Mouse (Mus musculus): Measurements from ENCODE around the gene Bptf.

DNA sequence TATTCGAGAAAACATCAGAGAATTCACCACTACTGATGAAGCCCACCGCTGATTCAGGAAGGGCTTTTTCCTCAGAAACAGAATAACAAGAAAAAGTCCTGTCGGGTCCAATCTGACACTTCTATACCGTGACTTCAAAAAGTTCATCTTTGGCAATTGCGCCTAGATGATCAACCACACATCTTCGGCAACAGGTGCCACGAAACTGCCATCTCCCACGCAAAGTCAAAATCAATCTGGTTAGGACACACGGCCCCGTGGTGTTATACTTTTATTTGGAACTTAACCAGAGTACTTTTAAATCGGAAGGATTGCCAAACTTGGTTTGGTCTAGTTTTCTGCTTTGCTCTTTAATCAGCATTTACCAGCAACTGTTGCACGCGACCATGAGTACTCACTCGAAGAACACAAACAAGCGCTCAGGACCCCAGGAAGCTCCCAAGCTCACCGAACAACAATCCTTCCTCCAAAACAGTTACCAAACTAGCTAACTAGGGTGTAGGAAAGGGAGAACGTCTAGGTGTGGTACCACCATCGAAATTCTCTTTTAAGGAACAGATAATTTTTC is 1.6 kb downstream of the Bptf start:
- TF ChIP-seq POLR2A (IDR thresholded peaks at IDR 0.05; ENCODE audit: control insufficient read depth, extremely low read depth, insufficient read depth, low read length, poor library complexity) (no peak), CTCF (IDR thresholded peaks at IDR 0.05; ENCODE audit: borderline replicate concordance, control insufficient read depth, extremely low read depth, insufficient read depth, low read length, poor library complexity) (no peak)
